Mouse (Mus musculus) CH12.LX (cell line): ENCODE measurements at regions not wholly inside any gene's neighbourhood (a gene's known extent, or its start where the extent isn't known, plus 50 kb on each side); places are given as distances from the start of the nearest gene placed in this dataset.

Experiments
- CTCF ChIP-seq, 2 experiments: IDR thresholded peaks in 1 of 2; conservative IDR thresholded peaks in 1 of 2; 2 replicates each; pipeline ENCODE4 v1.5.1; 2011 to 2012; ENCODE audit warnings: low read depth in 2 of 2, low read length in 2 of 2, improper control_type of control experiment in 1 of 2, inconsistent platforms in 1 of 2, mild to moderate bottlenecking in 1 of 2, moderate library complexity in 1 of 2
- ETS1 ChIP-seq: conservative IDR thresholded peaks from 2 replicates; pipeline ENCODE4 v1.6.1; 2012; ENCODE audit warnings: low read depth, mild to moderate bottlenecking, inconsistent platforms, low read length, improper control_type of control experiment, moderate library complexity
- GABPA ChIP-seq: IDR thresholded peaks from 2 replicates; pipeline ENCODE4 v1.6.1; 2012; ENCODE audit warnings: low read depth, low read length, improper control_type of control experiment, inconsistent platforms; ENCODE audit not compliant: insufficient replicate concordance
- HCFC1 ChIP-seq: IDR thresholded peaks from 2 replicates; pipeline ENCODE4 v1.6.1; 2012; ENCODE audit warnings: low read depth, mild to moderate bottlenecking, inconsistent platforms, low read length, improper control_type of control experiment
- MYC ChIP-seq: IDR thresholded peaks from 2 replicates; pipeline ENCODE4 v1.6.1; 2011; ENCODE audit warnings: low read depth, mild to moderate bottlenecking, improper control_type of control experiment, low read length
- NELFE ChIP-seq: IDR thresholded peaks from 2 replicates; pipeline ENCODE4 v1.6.1; 2011; ENCODE audit warnings: low read depth, low read length, improper control_type of control experiment
- NRF1 ChIP-seq: IDR thresholded peaks from 2 replicates; pipeline ENCODE4 v1.6.1; 2014; ENCODE audit warnings: low read depth, mild to moderate bottlenecking, inconsistent platforms, low read length, improper control_type of control experiment, moderate library complexity
- POLR2A ChIP-seq: IDR thresholded peaks from 2 replicates; pipeline ENCODE4 v1.6.1; 2011; ENCODE audit warnings: low read depth, mild to moderate bottlenecking, improper control_type of control experiment, low read length
- RCOR1 ChIP-seq: conservative IDR thresholded peaks from 2 replicates; pipeline ENCODE4 v1.6.1; 2012; ENCODE audit warnings: low read depth, mild to moderate bottlenecking, inconsistent platforms, low read length, improper control_type of control experiment
- TCF12 ChIP-seq: IDR thresholded peaks from 2 replicates; pipeline ENCODE4 v1.6.1; 2014; ENCODE audit warnings: low read depth, mild to moderate bottlenecking, inconsistent platforms, low read length, improper control_type of control experiment
- UBTF ChIP-seq: IDR thresholded peaks from 2 replicates; pipeline ENCODE4 v1.6.1; 2012; ENCODE audit warnings: low read depth, mild to moderate bottlenecking, inconsistent platforms, low read length, improper control_type of control experiment, moderate library complexity
- ZNF384 ChIP-seq: IDR thresholded peaks from 2 replicates; pipeline ENCODE4 v1.6.1; 2012; ENCODE audit warnings: low read depth, low read length, improper control_type of control experiment, inconsistent platforms

DNA sequence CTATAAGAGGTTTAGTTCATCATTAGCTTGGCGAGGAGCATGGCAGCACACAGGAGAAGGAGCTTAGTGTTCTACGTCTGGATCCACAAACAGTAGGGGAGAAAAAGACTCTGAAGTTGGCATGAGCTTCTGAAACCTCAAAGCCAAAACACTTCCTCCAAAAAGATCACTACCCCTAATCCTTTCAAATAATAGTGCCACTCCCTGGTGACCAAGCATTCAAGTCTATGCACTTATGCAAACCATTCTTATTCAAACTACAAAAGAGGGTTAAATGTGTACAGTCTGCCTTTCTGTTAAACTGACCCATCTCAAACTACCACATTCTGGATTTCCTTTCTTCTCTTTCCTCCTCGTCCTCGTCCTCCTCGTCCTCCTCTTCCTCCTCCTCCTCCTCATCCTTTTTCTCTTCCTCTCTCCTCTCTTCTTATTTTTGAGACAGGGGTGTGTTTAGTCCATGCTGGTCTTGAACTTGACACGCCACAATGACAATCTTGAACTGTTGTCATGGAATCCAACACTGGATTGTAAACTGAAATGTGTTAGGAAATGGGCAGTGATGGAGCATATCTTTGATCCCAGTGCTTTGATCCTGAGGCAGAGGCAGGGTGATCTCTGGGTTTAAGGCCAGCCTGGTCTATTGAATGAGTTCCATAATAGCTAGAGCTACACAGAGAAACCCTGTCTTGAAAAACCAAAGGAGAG lies 1645.9 kb downstream of the A830018L16Rik start:
- TF ChIP-seq MYC (no peak), POLR2A (no peak), CTCF (conservative IDR thresholded peaks at IDR 0.05 in 1 of 2, IDR thresholded peaks at IDR 0.05 in 1 of 2; ENCODE audit: low read depth in 2 of 2, low read length in 2 of 2) (no peak), RCOR1 (no peak), GABPA (no peak), HCFC1 (no peak), TCF12 (no peak), ETS1 (no peak), NRF1 (no peak), UBTF (no peak), NELFE (no peak), ZNF384 (no peak)
